9 mouse cellular contexts compared by ENCODE assay signal in the genomic region with DNA sequence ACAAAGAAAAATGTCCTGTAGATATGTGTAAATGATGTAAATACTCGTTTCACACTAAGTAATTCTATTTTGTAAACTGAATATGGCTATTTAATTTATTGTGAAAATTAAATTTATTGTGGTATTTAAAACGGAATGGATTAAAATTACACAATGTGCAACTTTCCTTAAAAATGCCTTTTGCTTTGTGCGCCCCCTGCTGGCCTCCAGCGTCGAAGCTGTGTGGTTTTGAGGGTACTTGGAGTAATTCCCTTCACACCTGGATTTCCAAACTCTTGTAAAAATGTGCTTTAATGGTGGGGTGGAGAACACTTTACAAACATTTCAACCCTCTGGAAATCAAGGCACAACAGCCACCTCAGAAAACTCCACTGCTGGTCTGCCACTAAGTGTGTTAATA.
DNase-seq lines count a peak whose midpoint lies in the region; ATAC-seq and TF ChIP-seq lines count a peak whose summit lies in the region.
"Had no signal": no experiment of that assay in that cellular context is flagged by ENCODE, and none has a peak within 500 bp of the region (broad histone marks: within the 10 kb centered on the region; RNA-seq: fewer than 3 reads in every experiment).

No protein-coding gene starts in this region.

- no peak for ATAC-seq in erythroblast, adult 5-6 weeks (replicated peaks; ENCODE audit: low FRiP score, poor library complexity, severe bottlenecking)

- peak; percentile 2 for DNase-seq in cerebellum, adult 11 months
- DNase-seq in cerebellum, adult 9-11 months, result no peak
- DNase-seq in layer of hippocampus, adult 2 months (ENCODE audit: low spot score in 2 of 2), result peak; percentile 7 to 55
- DNase-seq in layer of hippocampus, adult 9-10 months (ENCODE audit: low spot score), result no peak
- peak; percentile 4 for DNase-seq in adrenal gland, adult 2 months
- peak; percentile 33 to 50 for DNase-seq in frontal cortex, postnatal 36 days (ENCODE audit: low spot score in 2 of 2)
- peak; percentile 10 for DNase-seq in lung, postnatal 36 days

- no peak overlapping the region for H3K27ac ChIP-seq in layer of hippocampus, adult 2 months
- H3K27ac ChIP-seq: liver, embryonic 15.5 days had no signal

- TF ChIP-seq CTCF in layer of hippocampus, adult 2 months (conservative IDR thresholded peaks at IDR 0.05), result peak; percentile 88

- H3K4me3 ChIP-seq in layer of hippocampus, adult 2 months, result no peak overlapping the region
- H3K4me3 ChIP-seq: liver, embryonic 15.5 days had no signal

Comparison
In these comparisons a context has a peak if more than half of its experiments do, and no peak if none do; other contexts are left out.
1. DNase-seq: peak in cerebellum, adult 11 months (single experiment), layer of hippocampus, adult 2 months (2 of 2), adrenal gland, adult 2 months (single experiment), frontal cortex, postnatal 36 days (2 of 2) and lung, postnatal 36 days (single experiment); none in cerebellum, adult 9-11 months (single experiment) and layer of hippocampus, adult 9-10 months (single experiment).